Mouse (Mus musculus) embryonic facial prominence, embryonic 10.5 days (tissue): ENCODE measurements around the gene Cmas. TPM values are rescaled to one million over a fixed set of nuclear protein-coding genes. Genes with fewer than 3 reads are reported as not detected.

ENCODE experiments used
- DNase-seq: peaks from one replicate; pipeline ENCODE4 v3.0.0-alpha.2; 2017; ENCODE audit warnings: low spot score
- H3K27ac ChIP-seq: fragments of 300-500 bp; sonication (generic); replicated peaks from 2 replicates; pipeline ENCODE4 v1.5.1; 2016; ENCODE audit warnings: mild to moderate bottlenecking
- H3K27me3 ChIP-seq: fragments of 300-500 bp; sonication (generic); replicated peaks from 2 replicates; pipeline ENCODE4 v1.6.1; 2016; ENCODE audit warnings: low read depth, mild to moderate bottlenecking; ENCODE audit not compliant: poor library complexity, severe bottlenecking
- H3K36me3 ChIP-seq: fragments of 300-500 bp; sonication (generic); replicated peaks from 2 replicates; pipeline ENCODE4 v1.6.1; 2016; ENCODE audit warnings: mild to moderate bottlenecking, moderate library complexity
- H3K4me1 ChIP-seq: fragments of 300-500 bp; sonication (generic); 2 replicates; pipeline ENCODE4 v1.6.1; 2016
- H3K4me3 ChIP-seq: fragments of 300-500 bp; sonication (generic); 2 replicates; pipeline ENCODE4 v1.5.1; 2016; ENCODE audit warnings: mild to moderate bottlenecking, moderate library complexity
- H3K9me3 ChIP-seq: fragments of 300-500 bp; sonication (generic); 2 replicates; pipeline ENCODE4 v1.6.1; 2016; ENCODE audit warnings: mild to moderate bottlenecking
- WGBS: fragments of 180-500 bp; shearing (Covaris S2); methylation state at CpG from one replicate; pipeline ENCODE4 v1.1.7; 2016; 5-methylcytosine and 5-hydroxymethylcytosine counted together
- polyA plus RNA-seq: library from polyadenylated mRNA; unstranded; fragments of >200 nt; fragmentation: Nextera tagmentation; extraction: Ambion mirVana; gene quantifications from 2 replicates; pipeline ENCODE4 v1.2.1, GENCODE M21; 2016

Gene Cmas
- polyA plus RNA-seq, 1 experiment from 2014 or later: 68.3 TPM

GRCm38 (mm10) chr6:142757976-142758375, 1.5 kb downstream of the Cmas start:
- Histone ChIP-seq H3K9me3 (no peaks in the 10 kb centered on the region), H3K27me3 (peaks cover 33% of the 10 kb centered on the region), H3K27ac (no peak overlapping the region), H3K4me1 (peaks cover 33% of the 10 kb centered on the region), H3K36me3 (peaks cover 30% of the 10 kb centered on the region), H3K4me3 (peak overlapping the region; percentile 77)
- 90% methylated on average over 6 of the region's 6 CpGs for WGBS
- no peak for DNase-seq

GRCm38 (mm10) chr6:142758562-142758961, 2.1 kb downstream of the Cmas start:
- WGBS: 92% methylated on average over 6 of the region's 6 CpGs
- no peak overlapping the region for H3K27ac ChIP-seq

GRCm38 (mm10) chr6:142759633-142760032, 3.1 kb downstream of the Cmas start:
- Histone ChIP-seq H3K4me3 (no peak overlapping the region), H3K4me1 (peaks cover 28% of the 10 kb centered on the region), H3K27me3 (peaks cover 17% of the 10 kb centered on the region), H3K36me3 (peaks cover 42% of the 10 kb centered on the region), H3K27ac (no peak overlapping the region), H3K9me3 (no peaks in the 10 kb centered on the region)
- no peak for DNase-seq
- WGBS: 82% methylated on average over 2 of the region's 2 CpGs

More at GRCm38 (mm10) chr6:142758562-142758961, 2.1 kb downstream of the Cmas start:
- peaks cover 28% of the 10 kb centered on the region for H3K27me3 ChIP-seq
- no peaks in the 10 kb centered on the region for H3K9me3 ChIP-seq
- peaks cover 29% of the 10 kb centered on the region for H3K4me1 ChIP-seq
- H3K36me3 ChIP-seq: peaks cover 33% of the 10 kb centered on the region
- DNase-seq: no peak
- no peak overlapping the region for H3K4me3 ChIP-seq

DNA sequence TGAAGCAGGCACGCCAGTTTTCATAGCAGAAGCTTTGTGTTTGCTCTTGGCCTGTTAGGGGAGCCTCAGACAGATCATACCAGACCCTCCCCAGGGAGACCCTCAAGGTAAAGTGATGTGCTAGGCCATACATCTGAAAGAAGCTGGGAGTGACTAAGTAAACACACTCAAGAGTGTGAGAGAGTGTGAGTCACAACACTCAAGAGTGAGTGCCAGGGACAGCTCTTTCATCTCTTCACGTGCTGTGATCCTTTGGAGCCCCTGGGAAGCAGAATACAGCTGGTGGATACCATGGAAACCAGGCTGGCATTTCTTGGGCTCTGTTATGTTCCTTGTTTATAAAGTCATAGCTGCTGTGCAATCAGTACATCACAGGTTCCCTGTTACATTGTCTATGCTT, 8.4 kb downstream of the Cmas start:
- Histone ChIP-seq H3K36me3 (peaks cover 85% of the 10 kb centered on the region), H3K27me3 (no peaks in the 10 kb centered on the region), H3K27ac (no peak overlapping the region), H3K4me1 (0 out of 2 replicates have a peak, but pooled peaks cover 1% of the 10 kb centered on the region), H3K9me3 (no peaks in the 10 kb centered on the region), H3K4me3 (no peak overlapping the region)
- 81% methylated on average over 2 of the region's 2 CpGs for WGBS
- no peak for DNase-seq

- H3K4me3 ChIP-seq: no peak overlapping the region
- no peak overlapping the region for H3K27ac ChIP-seq
- DNase-seq: no peak
- no peaks in the 10 kb centered on the region for H3K27me3 ChIP-seq
- H3K4me1 ChIP-seq: no peaks in the 10 kb centered on the region
- 94% methylated on average over 9 of the region's 9 CpGs for WGBS
- H3K36me3 ChIP-seq: peaks cover 88% of the 10 kb centered on the region
- no peaks in the 10 kb centered on the region for H3K9me3 ChIP-seq
Measured at GRCm38 (mm10) chr6:142767305-142767704, 10.8 kb downstream of the Cmas start.

DNA sequence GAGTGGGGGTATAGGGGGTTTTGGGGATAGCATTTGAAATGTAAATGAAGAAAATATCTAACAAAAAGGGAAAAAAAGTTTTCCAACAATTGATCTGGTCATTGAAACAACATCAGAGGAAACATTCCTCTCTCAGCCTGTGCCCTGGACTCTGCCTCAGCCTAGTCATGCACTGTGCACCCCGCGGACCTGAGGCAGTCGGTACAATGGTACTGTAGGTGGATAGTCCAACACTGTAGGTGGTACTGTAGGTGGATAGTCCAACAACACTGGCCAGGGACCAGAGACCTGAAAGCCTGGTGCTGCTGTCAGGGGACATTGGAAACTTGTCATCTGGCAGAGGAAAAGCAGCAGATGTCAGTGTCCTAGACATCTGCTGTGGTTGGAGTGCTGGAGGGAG, 13.4 kb downstream of the Cmas start:
- no peaks in the 10 kb centered on the region for H3K9me3 ChIP-seq
- peaks cover 99% of the 10 kb centered on the region for H3K36me3 ChIP-seq
- no peak overlapping the region for H3K27ac ChIP-seq
- WGBS: 98% methylated on average over 3 of the region's 3 CpGs
- H3K27me3 ChIP-seq: no peaks in the 10 kb centered on the region
- no peak for DNase-seq
- H3K4me3 ChIP-seq: no peak overlapping the region
- no peaks in the 10 kb centered on the region for H3K4me1 ChIP-seq

DNA sequence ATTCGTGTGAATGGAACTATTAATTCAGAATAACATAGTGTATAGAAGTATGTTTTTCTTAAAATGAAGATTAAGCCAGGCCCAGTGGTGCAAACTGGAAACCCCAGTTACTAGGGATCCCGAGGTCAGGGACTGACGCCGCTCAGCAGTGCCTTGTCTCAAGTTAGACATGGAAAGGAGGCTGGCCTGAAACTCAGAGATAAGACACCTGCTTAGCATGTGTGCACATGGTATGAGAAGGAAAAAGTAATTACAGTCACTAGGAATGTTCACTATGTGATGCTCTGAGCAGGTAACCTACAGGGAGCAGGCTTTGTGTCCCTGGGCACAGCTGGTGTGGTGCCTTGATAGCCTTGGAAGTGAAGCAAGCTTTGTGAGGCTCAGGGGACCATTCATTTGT, 15.2 kb downstream of the Cmas start:
- Histone ChIP-seq H3K4me3 (no peak overlapping the region), H3K27me3 (no peaks in the 10 kb centered on the region), H3K9me3 (no peaks in the 10 kb centered on the region), H3K36me3 (peaks cover 96% of the 10 kb centered on the region), H3K27ac (no peak overlapping the region), H3K4me1 (no peaks in the 10 kb centered on the region)
- WGBS: 93% methylated on average over 4 of the region's 4 CpGs
- no peak for DNase-seq

- WGBS: 93% methylated on average over 5 of the region's 5 CpGs
- H3K4me3 ChIP-seq: no peak overlapping the region
- no peak overlapping the region for H3K27ac ChIP-seq
- no peaks in the 10 kb centered on the region for H3K9me3 ChIP-seq
- DNase-seq: no peak
- peaks cover 76% of the 10 kb centered on the region for H3K36me3 ChIP-seq
- no peaks in the 10 kb centered on the region; the same call in 1 of the 2 replicates for H3K27me3 ChIP-seq
- H3K4me1 ChIP-seq: no peaks in the 10 kb centered on the region
Measured at GRCm38 (mm10) chr6:142773566-142773965, 17.1 kb downstream of the Cmas start.

- WGBS: 78% methylated on average over 4 of the region's 4 CpGs
- Histone ChIP-seq H3K4me3 (no peak overlapping the region), H3K36me3 (peaks cover 43% of the 10 kb centered on the region), H3K9me3 (no peaks in the 10 kb centered on the region), H3K4me1 (peaks cover 3% of the 10 kb centered on the region; the same call in 1 of the 2 replicates), H3K27ac (no peak overlapping the region), H3K27me3 (no peaks in the 10 kb centered on the region; the same call in 1 of the 2 replicates)
- DNase-seq: no peak
Measured at GRCm38 (mm10) chr6:142776935-142777334, 20.4 kb downstream of the Cmas start.

DNA sequence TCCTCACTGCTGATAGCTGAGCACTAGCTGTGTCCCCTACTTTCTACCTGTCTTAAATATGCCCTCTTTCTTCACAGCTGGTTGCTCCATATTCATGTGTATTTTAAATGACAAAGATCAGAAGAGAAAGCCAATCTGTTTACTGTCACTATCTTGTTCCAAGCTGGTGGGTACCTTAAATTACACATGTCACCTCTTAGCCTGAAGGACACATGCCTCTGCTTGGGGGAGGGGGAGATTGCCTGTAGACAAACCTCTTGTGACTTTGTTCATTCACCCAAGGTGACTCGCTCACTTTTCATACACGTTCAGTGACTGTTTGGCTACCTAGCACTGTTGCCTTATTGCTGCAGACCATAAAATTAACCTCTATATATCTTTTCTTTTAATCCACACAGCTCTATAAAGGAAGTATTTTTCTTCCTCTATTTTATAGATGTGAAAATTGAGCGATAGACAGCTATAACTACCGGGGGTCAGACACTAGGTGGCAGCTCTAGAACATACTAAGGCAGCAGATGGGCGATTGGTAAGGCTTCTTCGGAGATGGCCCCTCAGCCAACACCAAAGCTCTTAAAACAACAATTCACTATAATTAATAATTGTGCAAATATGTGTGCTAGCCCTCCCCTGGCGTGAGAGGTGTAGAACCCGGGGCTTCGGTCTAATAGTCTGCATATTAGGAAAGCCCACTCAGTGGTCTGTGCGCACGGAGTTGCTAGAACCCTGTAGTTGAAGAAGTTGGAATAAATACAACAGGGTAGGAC, 22.7 kb downstream of the Cmas start:
- Histone ChIP-seq H3K36me3 (peaks cover 20% of the 10 kb centered on the region), H3K4me3 (no peak overlapping the region), H3K4me1 (peaks cover 3% of the 10 kb centered on the region; the same call in 1 of the 2 replicates), H3K27ac (no peak overlapping the region), H3K9me3 (no peaks in the 10 kb centered on the region), H3K27me3 (no peaks in the 10 kb centered on the region; the same call in 1 of the 2 replicates)
- peak; percentile 35 for DNase-seq
- WGBS: 59% methylated on average over 11 of the region's 11 CpGs

DNA sequence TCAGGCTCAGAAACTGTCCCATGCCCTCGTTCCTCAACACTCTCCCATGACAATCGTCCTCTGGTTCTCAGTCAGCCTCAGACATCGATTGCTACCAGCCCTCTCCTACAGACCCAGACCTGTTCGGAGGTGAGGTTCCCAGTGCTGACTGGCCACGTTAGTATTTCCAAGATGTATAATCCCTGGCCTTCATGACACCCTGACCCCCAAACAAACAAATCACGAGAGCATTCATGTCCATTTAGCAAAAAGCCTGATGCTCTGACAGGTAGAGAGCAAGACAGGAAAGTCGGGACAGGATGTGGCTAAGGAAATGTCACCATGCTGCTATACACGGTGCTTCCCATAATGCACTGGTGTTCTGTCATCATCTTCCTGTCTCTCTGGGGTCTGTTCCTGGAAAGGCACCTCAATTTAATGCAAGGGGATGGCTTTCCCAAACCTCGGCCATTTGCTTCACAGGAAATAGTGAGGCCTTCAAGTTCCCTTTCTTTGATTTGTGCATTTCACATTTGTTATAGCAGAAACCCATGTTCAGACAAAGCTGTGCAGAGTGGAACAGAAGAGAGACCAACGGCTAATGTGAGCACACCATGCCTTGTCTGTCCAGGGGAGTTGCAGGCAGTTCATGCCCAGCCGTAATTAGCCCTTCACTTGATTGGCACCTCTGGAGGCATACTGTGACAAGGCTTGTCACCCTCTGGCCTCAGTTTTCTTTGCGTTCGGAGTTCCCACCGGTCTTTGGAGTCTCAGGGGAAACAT, 23.5 kb downstream of the Cmas start:
- no peak overlapping the region for H3K4me3 ChIP-seq
- 65% methylated on average over 14 of the region's 14 CpGs for WGBS
- H3K27ac ChIP-seq: no peak overlapping the region
- no peak for DNase-seq
- H3K9me3 ChIP-seq: no peaks in the 10 kb centered on the region
- H3K27me3 ChIP-seq: no peaks in the 10 kb centered on the region; the same call in 1 of the 2 replicates
- peaks cover 13% of the 10 kb centered on the region for H3K36me3 ChIP-seq
- peaks cover 3% of the 10 kb centered on the region; the same call in 1 of the 2 replicates for H3K4me1 ChIP-seq

DNA sequence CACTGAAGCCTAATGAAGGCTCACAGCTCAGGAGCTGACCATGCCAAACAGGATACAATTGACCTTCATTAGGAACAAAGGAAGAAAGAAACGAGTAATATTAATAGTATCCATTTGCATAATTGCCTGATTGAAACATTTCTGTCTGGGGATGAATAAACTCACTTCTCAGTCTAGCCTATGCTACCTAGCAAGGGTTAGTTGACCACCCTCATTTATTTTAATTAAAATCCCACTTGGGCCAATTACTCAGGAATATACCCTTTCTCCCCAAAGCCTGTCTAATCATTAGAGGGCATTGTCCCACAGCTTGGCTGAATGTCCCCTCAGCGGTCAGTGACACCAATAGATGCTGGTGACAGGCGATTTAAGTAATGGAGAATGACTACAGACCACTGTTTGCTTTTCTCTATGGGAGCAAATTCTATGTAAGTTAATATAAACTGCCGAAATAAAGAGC, 24.1 kb downstream of the Cmas start:
- H3K27me3 ChIP-seq: no peaks in the 10 kb centered on the region; the same call in 1 of the 2 replicates
- 72% methylated on average over 4 of the region's 4 CpGs for WGBS
- H3K36me3 ChIP-seq: peaks cover 7% of the 10 kb centered on the region; the same call in 1 of the 2 replicates
- H3K4me1 ChIP-seq: peaks cover 3% of the 10 kb centered on the region; the same call in 1 of the 2 replicates
- H3K4me3 ChIP-seq: no peak overlapping the region
- no peak for DNase-seq
- no peak overlapping the region for H3K27ac ChIP-seq
- H3K9me3 ChIP-seq: no peaks in the 10 kb centered on the region
